Mouse (Mus musculus) urinary bladder, postnatal 14 days (tissue): ENCODE results near the gene Map4k1.

Experiments used
- DNase-seq: peaks from one replicate; pipeline ENCODE4 v3.0.0; 2021; ENCODE audit warnings: low spot score

Gene Map4k1

GRCm38 (mm10) chr7:29026195-29026594, 44.3 kb downstream of the Map4k1 start:
- DNase-seq = no peak

GRCm38 (mm10) chr7:29026811-29027210, 45.0 kb downstream of the Map4k1 start:
- no peak for DNase-seq

DNA sequence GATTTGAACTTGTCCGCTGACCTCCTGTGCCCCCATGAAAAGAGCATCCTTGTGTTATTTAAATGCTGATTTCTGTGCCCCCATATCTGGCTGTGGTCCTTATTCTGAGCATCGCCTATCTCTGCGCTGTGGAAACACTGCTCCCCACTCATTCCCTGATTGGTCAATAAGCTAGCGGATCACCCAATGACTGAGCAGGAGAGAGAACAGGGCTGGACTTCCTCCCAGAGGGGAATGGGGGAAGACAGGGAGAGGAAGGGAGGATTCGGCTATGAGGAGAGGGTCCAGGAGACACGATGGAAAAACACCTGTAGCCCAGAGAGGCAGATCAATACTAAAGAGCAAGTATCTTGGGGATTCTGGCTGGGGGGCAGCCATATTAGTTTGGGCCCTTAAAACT, 46.9 kb downstream of the Map4k1 start:
- no peak for DNase-seq

DNA sequence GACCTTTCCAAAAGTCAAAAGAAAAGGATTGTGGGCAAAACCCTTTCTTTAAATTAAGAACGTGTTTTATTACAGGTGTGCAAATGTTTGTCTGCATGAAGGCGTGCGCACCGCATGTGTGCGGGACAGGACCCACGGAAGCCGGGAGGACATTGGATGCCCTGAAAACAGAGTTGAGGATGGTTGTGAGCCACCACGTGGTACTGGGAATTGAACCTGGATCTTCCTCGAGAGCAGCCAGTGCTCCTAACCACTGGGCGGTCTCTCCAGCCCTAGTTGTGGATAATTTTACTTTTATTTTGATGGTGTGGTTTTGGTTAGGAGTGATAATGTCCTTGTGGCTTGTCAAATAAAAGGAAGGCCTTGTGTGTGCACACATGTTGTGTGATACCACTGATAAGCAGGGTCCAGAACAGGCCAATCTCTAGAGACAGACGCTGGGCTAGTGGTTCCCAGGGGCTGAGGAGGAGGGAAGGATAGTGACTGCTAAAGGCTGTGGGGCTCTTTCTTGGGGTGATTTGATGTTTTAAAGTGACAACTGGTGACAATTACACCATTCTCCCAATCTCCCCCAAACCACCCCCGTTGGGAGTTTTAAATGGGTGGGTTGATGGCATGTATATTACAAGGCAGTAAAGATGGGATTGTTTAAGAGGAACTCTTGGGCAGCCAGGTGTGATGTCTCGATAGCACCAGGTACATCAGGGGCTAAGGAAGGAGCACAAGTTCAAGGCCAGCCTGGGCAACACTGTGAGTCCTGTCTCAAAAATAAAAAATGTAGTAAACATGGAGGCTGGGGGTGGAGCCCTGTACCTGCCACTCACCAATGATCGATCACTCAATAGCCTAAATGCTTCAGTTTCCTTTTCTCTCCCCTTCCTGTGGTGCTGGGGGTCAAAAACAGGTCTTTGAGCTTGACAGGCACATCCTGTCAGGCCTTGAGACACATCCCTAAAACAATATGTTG, 48.1 kb downstream of the Map4k1 start:
- no peak for DNase-seq

- no peak for DNase-seq
Measured at GRCm38 (mm10) chr7:29031641-29032040, 49.8 kb downstream of the Map4k1 start.

DNA sequence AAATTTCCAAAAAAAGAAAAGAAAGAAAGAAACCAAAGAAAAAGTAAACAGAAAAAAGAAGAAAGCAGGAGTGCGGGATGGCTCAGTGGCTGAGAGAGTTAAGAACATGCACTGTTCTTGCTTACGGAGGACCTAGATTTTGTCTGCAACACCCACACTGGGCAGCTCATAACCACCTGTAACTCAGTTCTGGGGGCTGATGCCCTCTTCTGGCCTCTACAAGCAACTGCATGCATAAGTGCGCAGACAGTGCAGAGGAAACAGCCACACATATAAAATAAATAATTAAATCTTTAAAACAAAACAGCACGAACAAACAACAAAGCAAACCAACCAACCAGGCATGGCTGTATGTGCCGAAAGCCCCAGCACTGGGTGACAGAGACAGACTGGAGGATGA, 50.8 kb downstream of the Map4k1 start:
- DNase-seq = no peak

DNA sequence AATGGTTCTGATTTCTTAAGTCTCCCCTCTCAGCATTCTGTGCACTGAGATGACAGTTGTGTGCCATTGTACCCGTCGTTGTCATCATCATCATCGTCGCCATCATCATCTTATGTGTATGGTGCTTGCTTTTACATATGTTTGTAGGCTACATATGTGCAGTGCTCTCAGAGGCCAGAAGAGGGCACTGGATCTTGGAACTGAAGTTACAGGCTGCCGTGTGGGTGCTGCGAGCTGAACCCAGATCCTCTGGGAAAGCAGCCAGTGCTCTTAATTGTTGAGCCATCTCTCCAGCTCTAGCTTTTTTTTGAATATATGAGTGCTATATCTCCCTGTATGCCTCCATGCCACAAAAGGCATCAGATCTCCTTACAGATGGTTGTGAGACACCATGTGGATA, 55.4 kb downstream of the Map4k1 start:
- DNase-seq = no peak

DNA sequence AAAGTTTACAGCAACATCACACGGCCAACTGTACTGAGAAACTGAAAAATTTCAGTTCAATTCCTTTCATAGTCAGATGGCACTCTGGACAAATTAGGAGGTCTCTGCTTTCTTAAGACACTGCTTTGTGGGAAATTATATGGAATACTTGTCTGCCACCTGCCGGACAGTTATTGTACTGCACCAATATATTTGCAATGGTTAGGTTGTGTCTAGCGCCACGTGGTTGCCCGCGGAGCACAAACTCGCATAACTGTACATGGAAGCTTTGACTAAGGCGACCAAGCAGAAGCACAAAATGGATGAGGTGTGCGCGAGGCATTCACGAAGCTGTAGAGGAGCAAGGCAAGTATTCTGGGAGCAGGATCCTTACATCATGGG, 57.7 kb downstream of the Map4k1 start:
- peak; percentile 87 for DNase-seq

DNA sequence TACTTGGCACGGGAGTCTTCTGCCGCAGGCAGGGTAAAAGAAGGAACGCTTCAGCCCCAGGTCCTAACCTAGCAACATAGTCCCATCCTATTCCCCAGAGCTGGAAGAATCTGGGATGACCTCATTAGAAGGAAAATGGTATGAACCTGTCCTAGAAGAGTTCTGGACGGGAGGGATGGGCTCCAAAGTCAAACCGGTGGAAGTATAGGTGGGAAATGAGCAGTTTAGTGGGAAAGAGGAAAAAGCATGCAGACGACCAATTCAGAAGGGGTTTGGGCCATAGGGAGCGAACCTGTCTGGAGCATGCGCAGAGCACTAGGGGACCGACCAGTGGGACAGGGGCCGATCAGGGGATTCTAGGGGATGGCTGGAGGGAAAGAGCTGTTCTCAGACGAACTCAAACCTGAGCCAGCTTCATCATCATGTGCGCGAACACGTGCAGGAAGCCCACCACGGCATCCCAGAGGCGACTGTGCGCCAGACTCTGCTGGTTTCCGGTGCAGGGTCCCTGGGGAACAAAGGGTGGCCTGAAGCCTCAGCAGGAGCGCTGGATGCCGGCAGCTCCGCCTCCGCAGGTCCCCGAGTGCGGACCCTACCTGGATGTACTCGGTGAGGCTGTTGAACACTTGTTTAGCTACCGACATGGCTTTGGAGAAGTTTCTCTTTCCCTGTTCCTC, 58.3 kb downstream of the Map4k1 start:
- DNase-seq = no peak

GRCm38 (mm10) chr7:29041194-29041593, 59.3 kb downstream of the Map4k1 start:
- no peak for DNase-seq

- DNase-seq = peak; percentile 82
Measured at GRCm38 (mm10) chr7:29043016-29043673, 61.3 kb downstream of the Map4k1 start.

GRCm38 (mm10) chr7:29043674-29044057, 61.8 kb downstream of the Map4k1 start:
- no peak for DNase-seq

GRCm38 (mm10) chr7:29044302-29044701, 62.5 kb downstream of the Map4k1 start:
- no peak for DNase-seq

GRCm38 (mm10) chr7:29046533-29046932, 64.7 kb downstream of the Map4k1 start:
- DNase-seq = no peak

GRCm38 (mm10) chr7:29048070-29048469, 66.2 kb downstream of the Map4k1 start:
- no peak for DNase-seq

GRCm38 (mm10) chr7:29048615-29049014, 66.8 kb downstream of the Map4k1 start:
- no peak for DNase-seq

GRCm38 (mm10) chr7:29050797-29051196, 68.9 kb downstream of the Map4k1 start:
- DNase-seq = peak; percentile 32

DNA sequence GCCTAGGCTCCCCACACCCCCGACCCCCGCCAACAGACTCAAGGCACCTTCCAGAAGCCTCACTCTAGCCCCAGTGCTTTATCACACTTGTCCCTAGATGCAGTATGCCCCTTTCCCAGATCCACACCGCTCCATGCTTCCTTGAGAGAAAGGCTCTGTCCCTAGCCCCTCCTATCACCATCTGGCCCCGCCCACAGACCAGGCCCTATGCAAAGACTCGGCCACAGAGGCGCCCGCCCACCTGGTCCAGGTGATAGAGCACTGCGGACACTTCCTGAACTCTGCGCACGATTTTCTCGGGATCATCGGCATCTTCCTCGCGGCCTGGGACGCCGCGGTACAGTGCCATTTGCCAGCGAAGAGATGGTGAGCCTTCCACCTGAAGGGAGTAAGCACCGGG, 71.0 kb downstream of the Map4k1 start:
- DNase-seq = peak; percentile 24
